Mouse (Mus musculus) G1E (cell line): ENCODE results near the gene Fat3.

Experiments
- POLR2AphosphoS5 ChIP-seq: IDR thresholded peaks from 2 replicates; pipeline ENCODE4 v1.6.1; 2012; ENCODE audit warnings: low read depth, low read length, inconsistent platforms; ENCODE audit not compliant: insufficient replicate concordance
- TAL1 ChIP-seq: conservative IDR thresholded peaks from 2 replicates; pipeline ENCODE4 v1.6.1; 2012; ENCODE audit warnings: low read depth, low read length, inconsistent platforms, mixed read lengths

- TF ChIP-seq POLR2AphosphoS5: no peak
- no peak for TF ChIP-seq TAL1
Observed at GRCm38 (mm10) chr9:15994762-15995161, 506.3 kb downstream of the Fat3 start.
